Mouse (Mus musculus) forebrain, embryonic 14.5 days (tissue): Measurements from ENCODE around the gene AC140267.1. TPM values are rescaled to one million over a fixed set of nuclear protein-coding genes. Genes with fewer than 3 reads are reported as not detected.

Source experiments
- ATAC-seq: fragments of 200-750 bp; cut with Nextera tagmentation; 2 replicates; pipeline ENCODE4 v1.8.0; 2017; ENCODE audit warnings: mild to moderate bottlenecking, moderate library complexity
- DNase-seq: peaks from one replicate; pipeline ENCODE4 v3.0.0-alpha.2; 2015; ENCODE audit warnings: low spot score
- H3K27ac ChIP-seq: fragments of 300-500 bp; sonication (generic); 2 replicates; pipeline ENCODE4 v1.5.1; 2014; ENCODE audit warnings: low read depth, mild to moderate bottlenecking, control low read depth, low read length, moderate library complexity
- H3K27me3 ChIP-seq: fragments of 300-500 bp; sonication (generic); replicated peaks from 2 replicates; pipeline ENCODE4 v1.6.1; 2014; ENCODE audit warnings: low read length, control low read depth, mixed read lengths; ENCODE audit not compliant: control insufficient read depth, insufficient read depth
- H3K36me3 ChIP-seq: fragments of 300-500 bp; sonication (generic); 2 replicates; pipeline ENCODE4 v1.6.1; 2014; ENCODE audit warnings: low read length, control low read depth; ENCODE audit not compliant: control insufficient read depth, insufficient read depth
- H3K4me1 ChIP-seq: fragments of 300-500 bp; sonication (generic); 2 replicates; pipeline ENCODE4 v1.6.1; 2014; ENCODE audit warnings: antibody characterized with exemption, low read length, control low read depth; ENCODE audit not compliant: control insufficient read depth, insufficient read depth
- H3K4me2 ChIP-seq: fragments of 300-500 bp; sonication (generic); 2 replicates; pipeline ENCODE4 v1.6.1; 2014; ENCODE audit warnings: mild to moderate bottlenecking, control low read depth, low read length
- H3K4me3 ChIP-seq: fragments of 300-500 bp; sonication (generic); 2 replicates; pipeline ENCODE4 v1.5.1; 2014; ENCODE audit warnings: low read depth, low read length, control low read depth
- H3K9ac ChIP-seq: fragments of 300-500 bp; sonication (generic); 2 replicates; pipeline ENCODE4 v1.6.1; 2014; ENCODE audit warnings: mild to moderate bottlenecking, low read length, control low read depth, moderate library complexity
- H3K9me3 ChIP-seq: fragments of 300-500 bp; sonication (generic); replicated peaks from 2 replicates; pipeline ENCODE4 v1.6.1; 2016; ENCODE audit warnings: low read length, control low read depth, mixed read lengths; ENCODE audit not compliant: control insufficient read depth
- WGBS: fragments of 180-500 bp; shearing (Covaris S2); extraction: QIAGEN DNeasy Blood & Tissue Kit; methylation state at CpG from one replicate; pipeline ENCODE4 v1.1.7; 2014; 5-methylcytosine and 5-hydroxymethylcytosine counted together
- polyA plus RNA-seq: library from polyadenylated mRNA; unstranded; fragments of >200 nt; fragmentation: Nextera tagmentation; extraction: Ambion mirVana; gene quantifications from 2 replicates; pipeline ENCODE4 v1.2.1, GENCODE M21; 2014

AC140267.1 gene
- polyA plus RNA-seq, 1 experiment from 2014 or later: not detected

DNA sequence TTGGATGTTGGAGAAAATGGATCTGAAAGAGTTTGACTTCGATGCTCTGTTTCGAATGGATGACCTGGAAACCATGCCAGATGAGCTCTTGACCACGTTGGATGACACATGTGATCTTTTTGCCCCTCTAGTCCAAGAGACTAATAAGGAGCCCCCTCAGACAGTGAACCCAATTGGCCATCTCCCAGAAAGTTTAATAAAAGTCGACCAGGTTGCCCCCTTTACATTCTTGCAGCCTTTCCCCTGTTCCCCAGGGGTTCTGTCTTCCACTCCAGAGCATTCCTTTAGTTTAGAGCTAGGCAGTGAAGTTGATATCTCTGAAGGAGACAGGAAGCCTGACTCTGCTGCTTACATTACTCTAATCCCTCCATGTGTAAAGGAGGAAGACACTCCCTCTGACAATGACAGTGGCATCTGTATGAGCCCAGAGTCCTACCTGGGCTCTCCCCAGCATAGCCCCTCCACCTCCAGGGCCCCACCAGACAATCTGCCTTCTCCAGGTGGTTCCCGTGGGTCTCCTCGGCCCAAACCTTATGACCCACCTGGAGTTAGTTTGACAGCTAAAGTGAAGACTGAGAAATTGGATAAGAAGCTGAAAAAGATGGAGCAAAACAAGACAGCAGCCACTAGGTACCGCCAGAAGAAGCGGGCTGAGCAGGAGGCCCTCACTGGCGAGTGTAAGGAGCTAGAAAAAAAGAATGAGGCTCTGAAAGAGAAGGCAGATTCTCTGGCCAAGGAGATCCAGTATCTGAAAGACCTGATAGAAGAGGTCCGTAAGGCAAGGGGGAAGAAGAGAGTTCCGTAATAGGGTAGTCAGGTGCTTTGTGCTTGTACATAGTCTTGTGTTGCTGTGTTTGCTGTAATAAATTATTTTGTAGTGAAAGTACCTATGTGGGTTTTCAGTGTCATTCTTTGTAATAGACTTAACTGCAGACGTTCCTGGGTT is 21.3 kb downstream of the AC140267.1 start:
- Histone ChIP-seq H3K36me3 (peaks cover 50% of the 10 kb centered on the region), H3K4me1 (peaks cover 21% of the 10 kb centered on the region), H3K4me2 (peak overlapping the region; percentile 97), H3K9ac (peak overlapping the region; percentile 100), H3K9me3 (no peaks in the 10 kb centered on the region), H3K4me3 (peak overlapping the region; percentile 100), H3K27me3 (no peaks in the 10 kb centered on the region), H3K27ac (peak overlapping the region; percentile 99)
- ATAC-seq: no peak
- 64% methylated on average over 12 of the region's 12 CpGs for WGBS
- DNase-seq: no peak

DNA sequence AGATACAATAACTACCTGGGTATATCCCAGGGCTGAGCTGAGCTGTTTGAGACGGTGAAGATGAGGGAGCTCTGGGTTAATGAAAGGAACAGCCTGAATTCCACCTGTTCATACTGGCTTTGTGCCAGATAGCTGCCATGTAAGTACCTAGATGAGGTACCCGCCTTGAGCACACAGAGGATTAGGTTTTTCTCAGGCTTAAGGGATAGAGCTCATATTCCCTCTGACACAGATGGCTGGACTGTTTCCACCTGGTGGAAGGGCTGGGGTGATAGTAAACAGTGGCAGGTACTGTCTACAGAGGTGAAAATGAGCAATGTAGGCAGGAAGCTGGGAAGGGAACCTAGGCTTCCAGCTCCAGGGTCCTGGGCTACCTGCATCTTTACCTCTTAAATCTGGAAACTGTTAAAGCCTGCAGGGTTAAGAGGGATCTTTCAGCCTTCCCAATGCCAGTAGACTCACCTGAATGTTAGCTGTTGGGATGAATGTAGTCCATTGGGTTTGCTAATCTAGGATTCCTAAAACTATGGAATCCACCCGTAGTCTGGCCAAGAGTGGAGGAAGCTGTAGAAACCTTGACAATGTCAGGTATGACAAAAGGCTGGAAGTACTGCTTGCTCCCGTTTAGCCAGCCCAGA is 22.1 kb downstream of the AC140267.1 start:
- H3K27me3 ChIP-seq: no peaks in the 10 kb centered on the region
- H3K9ac ChIP-seq: peak overlapping the region; percentile 100; the same call in 1 of the 2 replicates
- peaks cover 21% of the 10 kb centered on the region for H3K4me1 ChIP-seq
- no peaks in the 10 kb centered on the region for H3K9me3 ChIP-seq
- peak overlapping the region; percentile 99 for H3K27ac ChIP-seq
- peak overlapping the region; percentile 97 for H3K4me2 ChIP-seq
- peaks cover 45% of the 10 kb centered on the region for H3K36me3 ChIP-seq
- WGBS: 13% methylated on average over 4 of the region's 4 CpGs
- peak overlapping the region; percentile 100; the same call in 1 of the 2 replicates for H3K4me3 ChIP-seq
- no peak for ATAC-seq
- DNase-seq: peak; percentile 49

DNA sequence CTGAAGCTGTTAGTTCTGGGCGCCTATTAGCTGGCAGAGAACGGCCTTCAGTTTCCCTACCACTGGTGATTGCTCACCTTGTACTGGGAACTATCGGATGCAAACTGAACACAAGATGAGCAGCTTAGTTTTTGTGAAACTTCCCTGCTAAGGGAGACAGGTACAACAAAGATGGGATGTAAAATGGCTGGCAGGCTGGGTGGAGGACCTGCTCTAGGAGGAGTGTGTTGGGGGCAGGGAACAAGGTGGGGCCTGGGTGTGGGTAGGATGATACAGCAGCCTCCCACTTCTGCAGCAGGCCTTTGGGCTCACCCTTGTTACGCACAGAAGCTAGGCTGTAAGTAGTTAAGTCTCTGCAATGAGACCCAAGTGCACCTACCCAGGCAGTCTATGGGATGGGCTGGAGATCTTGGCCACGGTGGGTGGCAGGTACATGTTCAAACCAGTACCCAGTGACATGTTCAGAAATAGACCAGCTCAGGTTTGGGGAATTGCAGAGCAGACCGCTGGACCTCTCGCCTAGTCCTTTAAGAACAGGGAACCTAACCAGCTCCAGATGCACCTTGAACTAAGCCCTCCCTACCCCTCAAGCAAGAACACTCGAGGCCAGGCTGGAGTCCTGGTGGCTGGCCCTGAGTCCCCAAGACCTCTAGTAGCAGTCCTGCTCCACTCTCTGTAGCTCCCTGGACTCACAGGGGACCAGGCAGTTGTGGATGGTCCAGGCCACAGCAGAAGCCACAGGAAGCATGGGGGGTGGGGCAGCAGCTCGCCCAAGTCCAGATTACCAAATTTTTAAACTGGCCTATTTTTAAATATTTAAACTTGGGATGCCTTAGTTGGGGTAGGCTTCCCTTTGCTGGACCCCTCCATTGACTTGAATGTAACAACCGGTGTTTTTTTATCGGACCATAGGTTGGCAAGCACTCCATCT is 22.9 kb downstream of the AC140267.1 start:
- Histone ChIP-seq H3K27me3 (no peaks in the 10 kb centered on the region), H3K4me1 (peaks cover 25% of the 10 kb centered on the region), H3K36me3 (peaks cover 45% of the 10 kb centered on the region), H3K4me2 (no peak overlapping the region; the same call in 1 of the 2 replicates), H3K4me3 (no peak overlapping the region), H3K9me3 (no peaks in the 10 kb centered on the region), H3K27ac (peak overlapping the region; percentile 3; the same call in 1 of the 2 replicates), H3K9ac (no peak overlapping the region)
- 66% methylated on average over 11 of the region's 11 CpGs for WGBS
- ATAC-seq: no peak
- no peak for DNase-seq

DNA sequence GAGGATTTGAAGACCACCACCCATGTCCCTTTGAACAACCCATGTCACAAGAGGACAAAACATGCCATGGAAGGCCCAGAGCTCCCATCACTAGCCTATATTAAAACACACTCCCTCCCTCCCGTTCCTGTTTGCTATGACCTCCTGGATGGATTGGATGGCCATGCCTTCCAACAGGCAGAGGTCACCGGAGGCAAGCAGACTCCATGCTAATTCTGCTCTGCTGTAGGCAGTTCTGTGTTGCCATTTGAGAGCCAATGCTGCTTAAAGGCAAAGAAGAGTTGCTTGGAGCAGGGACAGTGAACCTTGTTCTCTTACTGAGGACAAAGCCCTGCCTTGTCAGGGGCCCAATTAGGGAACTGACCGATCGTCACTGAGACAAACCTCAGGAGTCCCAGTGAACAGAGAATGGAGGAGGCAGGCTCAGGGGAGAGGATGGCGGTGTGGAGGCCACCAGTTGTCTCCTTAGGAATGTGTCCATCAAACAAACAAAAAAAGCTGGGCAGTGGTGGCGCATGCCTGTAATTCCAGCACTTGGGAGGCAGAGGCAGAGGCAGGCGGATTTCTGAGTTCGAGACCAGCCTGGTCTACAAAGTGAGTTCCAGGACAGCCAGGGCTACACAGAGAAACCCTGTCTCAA is 23.9 kb downstream of the AC140267.1 start:
- H3K4me3 ChIP-seq: no peak overlapping the region
- no peaks in the 10 kb centered on the region for H3K27me3 ChIP-seq
- no peaks in the 10 kb centered on the region for H3K9me3 ChIP-seq
- no peak for ATAC-seq
- no peak overlapping the region for H3K4me2 ChIP-seq
- WGBS: 72% methylated on average over 8 of the region's 8 CpGs
- no peak for DNase-seq
- H3K9ac ChIP-seq: no peak overlapping the region
- H3K27ac ChIP-seq: no peak overlapping the region
- H3K4me1 ChIP-seq: peaks cover 19% of the 10 kb centered on the region
- peaks cover 45% of the 10 kb centered on the region for H3K36me3 ChIP-seq

DNA sequence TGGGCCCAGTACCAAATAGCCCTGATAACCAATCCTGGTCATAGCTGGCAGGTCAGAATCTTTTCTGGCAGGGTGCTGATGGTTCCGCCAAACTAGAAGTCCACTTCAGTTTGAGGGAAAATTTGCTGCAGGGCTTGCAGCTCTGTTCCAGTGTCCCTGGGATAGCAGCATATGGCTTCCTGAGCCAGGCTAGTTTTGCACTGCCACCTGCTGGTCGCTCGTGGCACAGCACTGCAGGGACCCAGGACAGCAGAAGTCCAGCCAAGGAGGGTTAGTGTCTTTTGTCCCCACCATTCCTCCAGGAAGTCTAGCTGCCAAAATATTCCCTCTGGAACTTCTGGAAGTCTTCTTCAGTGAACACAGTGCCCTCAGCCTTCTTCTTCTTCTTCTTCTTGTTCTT is 25.0 kb downstream of the AC140267.1 start:
- H3K4me3 ChIP-seq: no peak overlapping the region
- H3K4me1 ChIP-seq: peaks cover 19% of the 10 kb centered on the region
- no peak overlapping the region for H3K9ac ChIP-seq
- H3K27me3 ChIP-seq: no peaks in the 10 kb centered on the region
- peaks cover 45% of the 10 kb centered on the region for H3K36me3 ChIP-seq
- no peaks in the 10 kb centered on the region for H3K9me3 ChIP-seq
- peak; percentile 86 for DNase-seq
- 11% methylated on average over 3 of the region's 3 CpGs for WGBS
- H3K27ac ChIP-seq: no peak overlapping the region
- ATAC-seq: no peak
- H3K4me2 ChIP-seq: no peak overlapping the region

DNA sequence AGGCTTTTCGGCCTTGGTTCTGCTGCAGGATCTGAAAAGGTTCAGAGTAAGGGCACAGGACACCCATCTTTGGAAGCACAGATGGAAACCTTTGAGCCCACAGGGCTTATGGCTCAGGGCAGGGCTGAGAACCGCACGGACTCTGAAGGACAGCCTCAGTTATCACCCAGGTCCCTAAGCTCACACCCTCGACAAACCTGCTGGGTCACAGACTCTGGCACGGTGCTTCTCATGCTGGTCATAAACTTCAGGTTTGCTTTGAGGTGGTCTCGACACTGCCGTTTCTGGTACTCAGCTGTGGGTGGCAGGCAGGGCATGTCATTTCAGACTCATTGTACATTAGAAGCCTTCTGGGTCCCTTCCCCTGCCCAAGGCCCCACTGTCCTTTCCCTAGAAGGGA is 25.5 kb downstream of the AC140267.1 start:
- H3K9ac ChIP-seq: no peak overlapping the region
- no peaks in the 10 kb centered on the region for H3K27me3 ChIP-seq
- WGBS: 77% methylated on average over 7 of the region's 7 CpGs
- no peak overlapping the region for H3K4me3 ChIP-seq
- DNase-seq (no peak), ATAC-seq (no peak)
- no peaks in the 10 kb centered on the region for H3K9me3 ChIP-seq
- peaks cover 45% of the 10 kb centered on the region for H3K36me3 ChIP-seq
- H3K4me1 ChIP-seq: peaks cover 19% of the 10 kb centered on the region
- H3K4me2 ChIP-seq: no peak overlapping the region
- no peak overlapping the region for H3K27ac ChIP-seq

DNA sequence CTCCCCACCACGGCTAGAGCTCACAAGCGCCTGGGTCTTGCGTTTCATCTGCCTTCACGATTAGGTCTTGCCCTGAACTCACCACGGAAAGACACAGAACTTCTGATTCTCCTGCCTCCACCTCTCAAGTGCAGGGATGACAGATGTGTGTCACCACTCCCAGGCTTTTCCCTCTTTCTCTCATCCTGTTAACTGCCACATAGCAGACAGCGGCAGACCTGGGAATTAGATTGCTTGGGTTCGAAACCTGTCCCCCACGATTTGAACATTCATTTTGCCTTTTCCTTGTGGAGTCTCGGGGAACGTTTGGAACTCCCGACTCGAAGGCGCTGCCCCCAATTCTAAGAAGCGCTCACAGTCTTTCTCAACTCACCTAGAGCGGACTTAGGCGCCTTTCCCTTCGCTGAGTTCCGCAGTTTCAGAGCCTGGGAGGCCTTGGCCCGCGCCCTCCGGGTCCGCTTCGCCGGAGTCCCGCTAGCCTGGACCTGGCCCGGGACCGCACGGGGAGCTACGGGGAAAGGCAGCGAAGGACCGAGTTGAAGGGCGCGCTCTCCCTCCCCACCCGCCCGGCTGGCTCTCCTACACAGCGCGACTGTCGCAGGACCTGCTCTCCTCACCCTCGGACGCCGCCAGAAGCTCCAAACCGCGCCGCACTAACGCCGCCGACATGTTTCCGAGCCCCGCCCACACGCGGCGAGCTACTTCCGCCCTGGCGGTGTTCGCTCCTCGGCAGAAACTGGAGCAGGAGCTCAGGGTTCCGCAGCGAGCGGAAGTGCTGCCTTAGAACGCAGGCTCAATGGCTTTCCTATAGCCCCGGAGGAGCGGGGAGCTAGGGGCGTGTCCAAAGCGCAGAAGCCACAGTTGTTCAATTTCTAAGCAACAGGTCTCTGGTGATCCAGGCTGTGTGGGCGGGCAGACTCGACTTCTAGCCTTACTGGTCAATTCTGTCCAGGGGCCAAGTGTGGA is 28.3 kb downstream of the AC140267.1 start, which contains the start of gene Rps19bp1:
Gene Rps19bp1 (minus strand): TSS at position 706 of the 966 bp plus-strand sequence.
- Histone ChIP-seq H3K4me1 (peaks cover 5% of the 10 kb centered on the region; the same call in 1 of the 2 replicates), H3K4me2 (peak within 1 kb of the TSS; percentile 84), H3K9ac (peak within 1 kb of the TSS; percentile 87), H3K9me3 (no peaks in the 10 kb centered on the region), H3K27ac (peak within 1 kb of the TSS; percentile 74), H3K36me3 (peaks cover 19% of the 10 kb centered on the region), H3K4me3 (peak within 1 kb of the TSS; percentile 88), H3K27me3 (no peaks in the 10 kb centered on the region)
- DNase-seq (peak; percentile 96), ATAC-seq (peak; percentile 93)
- WGBS: 1% methylated on average over 66 of the region's 66 CpGs
